Comparison of ENCODE assay signal across 21 mouse cellular contexts in genomic region chr12:100026715-100027245, GRCm38 (mm10).
DNase-seq lines count a peak whose midpoint lies in the region; ATAC-seq and TF ChIP-seq lines count a peak whose summit lies in the region.
"Had no signal": no experiment of that assay in that cellular context is flagged by ENCODE, and none has a peak within 500 bp of the region (broad histone marks: within the 10 kb centered on the region; RNA-seq: fewer than 3 reads in every experiment).

No protein-coding gene starts in this region.

- peak; percentile 14 for DNase-seq in liver, adult 2 months (ENCODE audit: extremely low read depth, low read depth, low spot score)
- DNase-seq in liver, postnatal 0 days: no peak
- DNase-seq in 416B (ENCODE audit: low read depth): peak; percentile 17
- DNase-seq in yolk sac, embryonic 10.5 days (ENCODE audit: low spot score): no peak
- no peak for DNase-seq in forebrain, embryonic 14.5 days (ENCODE audit: low spot score)
- no peak for DNase-seq in spleen, postnatal 14 days (ENCODE audit: low spot score in 2 of 2)
- DNase-seq: adrenal gland, adult 8-10 months; cerebellum, adult 18-20 months; cerebellum, postnatal 10 days; embryo, embryonic 11 days; gastrocnemius, postnatal 10 days had no signal

- 73% methylated on average over 7 of the region's 7 CpGs for WGBS in liver, adult 2 months
- WGBS in liver, postnatal 0 days (ENCODE audit: insufficient replicate concordance): 57% methylated on average over 7 of the region's 7 CpGs
- WGBS in bone marrow, adult 2 months: 58% methylated on average over 7 of the region's 7 CpGs
- 76% methylated on average over 7 of the region's 7 CpGs for WGBS in macrophage (ENCODE audit: missing documents)
- 82% methylated on average over 7 of the region's 7 CpGs for whole genome bisulfite sequencing in forebrain, embryonic 14.5 days

- no peaks in the 10 kb centered on the region for H3K36me3 ChIP-seq in liver, adult 2 months (ENCODE audit: control insufficient read depth, insufficient read depth, low read length)
- no peaks in the 10 kb centered on the region for H3K36me3 ChIP-seq in liver, postnatal 0 days (replicated peaks; ENCODE audit: insufficient read depth, low read length)
- no peaks in the 10 kb centered on the region for H3K36me3 ChIP-seq in macrophage (ENCODE audit: inconsistent target)
- no peaks in the 10 kb centered on the region for H3K36me3 ChIP-seq in forebrain, embryonic 14.5 days (ENCODE audit: control insufficient read depth, insufficient read depth, low read length)
- H3K36me3 ChIP-seq: embryonic facial prominence, embryonic 15.5 days; forebrain, embryonic 10.5 days; forebrain, embryonic 15.5 days; G1E; heart, embryonic 13.5 days; hindbrain, embryonic 13.5 days had no signal

- H3K27me3 ChIP-seq in liver, adult 2 months (ENCODE audit: control insufficient read depth, insufficient read depth, low read length): no peaks in the 10 kb centered on the region
- no peaks in the 10 kb centered on the region for H3K27me3 ChIP-seq in liver, postnatal 0 days (ENCODE audit: insufficient read depth, low read length)
- no peaks in the 10 kb centered on the region for H3K27me3 ChIP-seq in forebrain, embryonic 14.5 days (replicated peaks; ENCODE audit: control insufficient read depth, insufficient read depth, low read length)
- H3K27me3 ChIP-seq: embryonic facial prominence, embryonic 15.5 days; forebrain, embryonic 15.5 days; heart, embryonic 13.5 days; hindbrain, embryonic 13.5 days had no signal

- H3K27ac ChIP-seq in liver, adult 2 months (replicated peaks; ENCODE audit: insufficient read depth, low read depth, low read length): no peak overlapping the region
- H3K27ac ChIP-seq in liver, postnatal 0 days (ENCODE audit: low read depth): no peak overlapping the region
- peak overlapping the region; percentile 39; the same call in 1 of the 2 replicates for H3K27ac ChIP-seq in bone marrow, adult 2 months (ENCODE audit: control insufficient read depth, insufficient read depth, low read depth, low read length, poor library complexity)
- H3K27ac ChIP-seq in macrophage: peak overlapping the region; percentile 35
- H3K27ac ChIP-seq in forebrain, embryonic 14.5 days (ENCODE audit: low read depth, low read length): no peak overlapping the region
- H3K27ac ChIP-seq: embryonic facial prominence, embryonic 15.5 days; forebrain, embryonic 10.5 days; forebrain, embryonic 15.5 days; heart, embryonic 13.5 days; hindbrain, embryonic 13.5 days; hindbrain, postnatal 0 days had no signal

- no peak overlapping the region for H3K9ac ChIP-seq in liver, adult 2 months (ENCODE audit: low read depth, low read length)
- H3K9ac ChIP-seq in liver, postnatal 0 days (replicated peaks): no peak overlapping the region
- no peak overlapping the region for H3K9ac ChIP-seq in forebrain, embryonic 14.5 days (ENCODE audit: low read length)
- H3K9ac ChIP-seq: embryonic facial prominence, embryonic 15.5 days; forebrain, embryonic 15.5 days; heart, embryonic 13.5 days; hindbrain, embryonic 13.5 days had no signal

- no peak overlapping the region for H3K4me3 ChIP-seq in liver, adult 2 months (ENCODE audit: insufficient read depth, low read depth, low read length)
- H3K4me3 ChIP-seq in liver, postnatal 0 days (ENCODE audit: low read depth, low read length): no peak overlapping the region
- H3K4me3 ChIP-seq in bone marrow, adult 2 months (replicated peaks; ENCODE audit: control insufficient read depth, low read depth, low read length): no peak overlapping the region
- H3K4me3 ChIP-seq in macrophage (ENCODE audit: inconsistent target): no peak overlapping the region
- H3K4me3 ChIP-seq in forebrain, embryonic 14.5 days (ENCODE audit: low read depth, low read length): no peak overlapping the region
- H3K4me3 ChIP-seq: embryonic facial prominence, embryonic 15.5 days; erythroblast, embryonic 14.5 days; forebrain, embryonic 10.5 days; forebrain, embryonic 15.5 days; heart, embryonic 13.5 days; hindbrain, embryonic 13.5 days had no signal

- no peaks in the 10 kb centered on the region for H3K4me1 ChIP-seq in liver, adult 2 months (ENCODE audit: control insufficient read depth, insufficient read depth, low read length)
- no peaks in the 10 kb centered on the region for H3K4me1 ChIP-seq in liver, postnatal 0 days (ENCODE audit: insufficient read depth)
- peaks cover 4% of the 10 kb centered on the region for H3K4me1 ChIP-seq in bone marrow, adult 2 months (ENCODE audit: control insufficient read depth, insufficient read depth, low read length)
- peaks cover 4% of the 10 kb centered on the region for H3K4me1 ChIP-seq in forebrain, embryonic 14.5 days (ENCODE audit: control insufficient read depth, insufficient read depth, low read length)
- H3K4me1 ChIP-seq: embryonic facial prominence, embryonic 15.5 days; heart, embryonic 13.5 days had no signal

- H3K79me2 ChIP-seq in liver, adult 2 months (ENCODE audit: control insufficient read depth, insufficient read depth, low read length): no peaks in the 10 kb centered on the region
- peaks cover 91% of the 10 kb centered on the region for H3K79me2 ChIP-seq in macrophage (ENCODE audit: inconsistent target)

- TF ChIP-seq CTCF in liver, adult 2 months (IDR thresholded peaks at IDR 0.05; ENCODE audit: low read depth, low read length): no peak
- TF ChIP-seq CTCF in liver, postnatal 0 days (IDR thresholded peaks at IDR 0.05; ENCODE audit: low read depth): no peak
- no peak for TF ChIP-seq CTCF in bone marrow, adult 2 months (IDR thresholded peaks at IDR 0.05; ENCODE audit: control insufficient read depth, insufficient read depth, low read length)

- no peak for ATAC-seq in liver, postnatal 0 days
- ATAC-seq in forebrain, embryonic 14.5 days: no peak
- ATAC-seq: forebrain, embryonic 15.5 days; hindbrain, postnatal 0 days had no signal

- TF ChIP-seq POLR2A in liver, adult 2 months (IDR thresholded peaks at IDR 0.05; ENCODE audit: extremely low read depth, insufficient read depth, low read length): no peak
- no peak for TF ChIP-seq POLR2A in bone marrow, adult 2 months (IDR thresholded peaks at IDR 0.05; ENCODE audit: borderline replicate concordance, control insufficient read depth, low read depth, low read length)

- no peak for TF ChIP-seq EP300 in liver, postnatal 0 days (IDR thresholded peaks at IDR 0.05; ENCODE audit: low read depth)

- H3K9me3 ChIP-seq in liver, postnatal 0 days (ENCODE audit: low read length): no peaks in the 10 kb centered on the region
- no peaks in the 10 kb centered on the region for H3K9me3 ChIP-seq in forebrain, embryonic 14.5 days (replicated peaks; ENCODE audit: control insufficient read depth, low read length)
- H3K9me3 ChIP-seq: embryonic facial prominence, embryonic 15.5 days; forebrain, embryonic 10.5 days; forebrain, embryonic 15.5 days; G1E; heart, embryonic 13.5 days; hindbrain, embryonic 13.5 days had no signal

- no peak overlapping the region for H3K4me2 ChIP-seq in liver, postnatal 0 days (ENCODE audit: low read depth, low read length)
- no peak overlapping the region for H3K4me2 ChIP-seq in forebrain, embryonic 14.5 days (ENCODE audit: low read length)
- H3K4me2 ChIP-seq: embryonic facial prominence, embryonic 15.5 days; forebrain, embryonic 15.5 days; heart, embryonic 13.5 days; hindbrain, embryonic 13.5 days had no signal

Comparison
In these comparisons a context has a peak if more than half of its experiments do, and no peak if none do; other contexts are left out.
1. DNase-seq: peak in liver, adult 2 months (single experiment) and 416B (single experiment); none in liver, postnatal 0 days (single experiment), yolk sac, embryonic 10.5 days (single experiment), forebrain, embryonic 14.5 days (single experiment) and spleen, postnatal 14 days (0 of 2).
2. H3K27ac ChIP-seq: peak in bone marrow, adult 2 months (single experiment) and macrophage (single experiment); none in liver, adult 2 months (single experiment), liver, postnatal 0 days (single experiment) and forebrain, embryonic 14.5 days (single experiment).